Mouse (Mus musculus): ENCODE measurements around the gene Cpt1a. TPM values are rescaled to one million over a fixed set of nuclear protein-coding genes. Genes with fewer than 3 reads are reported as not detected.

Gene Cpt1a
- 10 to 100 TPM; 29.1 to 34.5 TPM for total RNA-seq (2021)
- long read RNA-seq, experiment 1, full-length matches to known transcripts, result 13 of 16 reads
- long read RNA-seq, experiment 1, partial matches to known transcripts, result 3 of 16 reads
- long read RNA-seq, experiment 1, other reads (novel, unspliced or antisense), result 0 of 16 reads
- long read RNA-seq, experiment 2, full-length matches to known transcripts, result 7 of 11 reads
- long read RNA-seq, experiment 2, partial matches to known transcripts, result 3 of 11 reads
- long read RNA-seq, experiment 2, other reads (novel, unspliced or antisense), result 1 of 11 reads

GRCm38 (mm10) chr19:3322261-3322969, at the start of gene Cpt1a:
Gene Cpt1a (plus strand): TSS chr19:3322334.
- peak in 1 of 2 experiments; percentile 29 for DNase-seq (ENCODE audit: low spot score in 2 of 2)

- DNase-seq (ENCODE audit: low spot score in 2 of 2), result no peak
Measured at GRCm38 (mm10) chr19:3273331-3273730, 48.8 kb upstream of the Cpt1a start.

- DNase-seq (ENCODE audit: low spot score in 2 of 2), result no peak
Measured at GRCm38 (mm10) chr19:3275744-3276365, 46.3 kb upstream of the Cpt1a start.

GRCm38 (mm10) chr19:3281886-3282285, 40.2 kb upstream of the Cpt1a start:
- no peak for DNase-seq (ENCODE audit: low spot score in 2 of 2)

- DNase-seq (ENCODE audit: low spot score in 2 of 2), result peak; percentile 94 to 95
Measured at GRCm38 (mm10) chr19:3282572-3283467, 39.3 kb upstream of the Cpt1a start, which contains the start of the genes Mrpl21 and Ighmbp2. Gene Mrpl21 (plus strand): TSS chr19:3282901. Gene Ighmbp2 (minus strand): TSS chr19:3283017.

GRCm38 (mm10) chr19:3289006-3289405, 33.1 kb upstream of the Cpt1a start:
- no peak for DNase-seq (ENCODE audit: low spot score in 2 of 2)

GRCm38 (mm10) chr19:3292028-3292427, 30.1 kb upstream of the Cpt1a start:
- DNase-seq (ENCODE audit: low spot score in 2 of 2), result peak; percentile 56 to 66

- DNase-seq (ENCODE audit: low spot score in 2 of 2), result no peak
Measured at GRCm38 (mm10) chr19:3292993-3293392, 29.1 kb upstream of the Cpt1a start.

- DNase-seq (ENCODE audit: low spot score in 2 of 2), result no peak
Measured at GRCm38 (mm10) chr19:3295245-3295644, 26.9 kb upstream of the Cpt1a start.

GRCm38 (mm10) chr19:3297034-3297433, 25.1 kb upstream of the Cpt1a start:
- no peak for DNase-seq (ENCODE audit: low spot score in 2 of 2)

- no peak for DNase-seq (ENCODE audit: low spot score in 2 of 2)
Measured at GRCm38 (mm10) chr19:3297775-3298174, 24.4 kb upstream of the Cpt1a start.

- DNase-seq (ENCODE audit: low spot score in 2 of 2), result no peak
Measured at GRCm38 (mm10) chr19:3304017-3304416, 18.1 kb upstream of the Cpt1a start.

GRCm38 (mm10) chr19:3307175-3307949, 14.8 kb upstream of the Cpt1a start:
- DNase-seq (ENCODE audit: low spot score in 2 of 2), result no peak

- no peak for DNase-seq (ENCODE audit: low spot score in 2 of 2)
Measured at GRCm38 (mm10) chr19:3319341-3319740, 2.8 kb upstream of the Cpt1a start.

- no peak for DNase-seq (ENCODE audit: low spot score in 2 of 2)
Measured at GRCm38 (mm10) chr19:3320086-3320485, 2.0 kb upstream of the Cpt1a start.

- no peak for DNase-seq (ENCODE audit: low spot score in 2 of 2)
Measured at GRCm38 (mm10) chr19:3320801-3321200, 1.3 kb upstream of the Cpt1a start.

GRCm38 (mm10) chr19:3321617-3322016, 517 bp upstream of the Cpt1a start:
- DNase-seq (ENCODE audit: low spot score in 2 of 2), result no peak

GRCm38 (mm10) chr19:3323201-3323621, 1.1 kb downstream of the Cpt1a start:
- peak; percentile 62 for DNase-seq (ENCODE audit: low spot score in 2 of 2)

GRCm38 (mm10) chr19:3323753-3324270, 1.7 kb downstream of the Cpt1a start:
- peak; percentile 25 to 33 for DNase-seq (ENCODE audit: low spot score in 2 of 2)

- DNase-seq (ENCODE audit: low spot score in 2 of 2), result no peak
Measured at GRCm38 (mm10) chr19:3324271-3324811, 2.2 kb downstream of the Cpt1a start.
